Mouse (Mus musculus) left cerebral cortex, adult 18-20 months (tissue): ENCODE data around the gene Nod2. TPM values are rescaled to one million over a fixed set of nuclear protein-coding genes. Genes with fewer than 3 reads are reported as not detected.

Experiments
- DNase-seq, 2 experiments: peaks; one replicate each; pipeline ENCODE4 v3.0.0; 2021 to 2022; ENCODE audit warnings: low spot score in 2 of 2, mixed read lengths in 1 of 2
- total RNA-seq, 2 experiments: library from RNA; stranded (reverse); gene quantifications; 2 replicates each; pipeline ENCODE4 v1.2.3; 2021

The Nod2 gene
- total RNA-seq, 2 experiments from 2014 or later = 0.45 to 0.79 TPM

DNA sequence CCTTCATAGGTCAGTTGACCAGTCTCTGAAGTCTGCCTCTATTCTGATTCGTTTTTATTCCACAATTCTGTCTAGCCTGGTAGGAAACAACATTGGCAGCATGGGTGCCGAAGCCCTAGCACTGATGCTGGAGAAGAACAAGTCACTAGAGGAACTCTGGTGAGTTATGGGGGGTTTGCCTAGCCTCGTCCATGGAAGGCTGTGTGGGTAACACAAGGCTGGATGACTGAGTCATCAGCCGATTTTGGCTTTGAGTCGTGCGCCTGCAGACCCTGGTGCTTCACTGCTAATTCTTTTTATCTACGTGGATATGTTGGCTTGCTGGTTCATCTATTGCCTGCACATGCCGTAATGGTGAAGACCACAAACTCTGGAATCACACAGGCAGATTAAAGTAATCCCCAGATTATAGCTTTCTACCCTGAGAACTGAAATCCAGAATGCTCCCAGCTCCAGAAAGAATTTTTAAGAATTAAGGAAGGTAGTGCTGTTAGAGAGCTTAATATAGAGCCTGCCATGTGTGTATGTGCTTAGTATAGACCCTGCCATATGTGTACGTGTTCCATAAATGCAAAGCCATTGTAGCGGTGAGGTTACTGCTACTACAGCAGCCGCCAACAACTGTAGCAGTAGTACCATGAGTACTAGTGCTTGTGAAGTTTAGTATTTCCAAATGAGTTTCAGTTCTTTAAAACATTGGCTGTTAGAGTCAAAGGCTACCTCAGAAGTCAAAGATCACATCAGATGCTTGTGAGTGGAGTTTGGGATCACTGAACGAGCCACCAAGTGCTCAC, 28.5 kb downstream of the Nod2 start:
- peak in 1 of 2 experiments; percentile 22 for DNase-seq

DNA sequence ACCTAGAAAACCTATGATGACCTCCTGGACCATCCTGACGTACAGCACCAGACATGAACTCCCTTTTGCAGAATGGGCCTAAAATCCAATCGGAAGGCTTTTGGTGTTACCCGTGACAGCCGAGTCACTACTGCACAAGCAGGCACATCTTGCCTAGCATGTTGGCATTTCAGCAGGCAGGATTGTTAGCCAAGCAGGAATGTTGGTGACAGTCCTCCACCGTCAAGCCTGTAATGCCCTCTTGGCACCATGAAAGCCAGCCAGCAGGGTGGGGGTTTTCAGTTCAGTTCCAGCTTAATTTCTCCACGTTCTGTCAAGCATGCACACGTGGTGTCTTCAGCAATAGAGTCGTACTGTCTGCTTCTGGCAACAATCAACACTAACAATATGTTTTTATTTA, 30.0 kb downstream of the Nod2 start:
- no peak for DNase-seq

DNA sequence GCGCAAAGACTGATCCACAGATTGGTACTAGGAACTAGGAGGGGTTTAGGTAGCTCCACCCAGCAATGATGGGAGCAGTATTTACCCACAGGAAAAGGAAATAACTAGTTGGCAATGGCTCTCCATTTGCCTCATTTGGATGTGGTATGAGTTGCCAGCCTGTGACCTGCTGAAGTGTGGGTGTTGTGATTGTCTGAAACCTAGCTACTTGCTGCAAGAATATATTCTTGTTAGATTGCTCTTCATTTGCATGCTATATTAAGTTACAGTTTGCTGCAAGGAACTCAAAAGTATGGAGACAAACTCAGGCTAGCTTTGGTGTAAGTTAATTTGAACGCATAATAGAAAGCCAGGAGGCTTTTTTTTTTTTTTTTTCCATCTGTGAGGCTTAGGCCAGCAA, 33.5 kb downstream of the Nod2 start:
- DNase-seq = peak in 1 of 2 experiments; percentile 20

DNA sequence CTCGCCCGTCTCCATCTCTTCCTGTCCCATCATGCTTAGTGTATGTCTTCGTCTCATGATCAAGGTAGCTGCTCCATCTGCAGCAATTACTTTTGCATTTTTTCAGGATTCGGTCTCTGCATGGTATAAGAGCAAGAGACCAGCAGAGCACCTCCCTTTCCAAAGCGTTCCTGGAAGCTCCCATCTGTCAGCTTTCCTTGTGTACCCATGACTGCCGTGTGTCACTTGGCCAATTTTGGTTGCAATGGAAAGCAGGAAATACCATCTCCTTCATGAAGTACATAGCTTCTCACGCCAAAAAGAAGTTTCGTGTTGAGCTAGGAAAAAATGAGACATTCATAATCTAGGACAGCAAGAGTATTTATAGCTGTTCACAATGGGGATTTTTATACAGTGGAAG, 33.9 kb downstream of the Nod2 start:
- DNase-seq = peak in 1 of 2 experiments; percentile 18

DNA sequence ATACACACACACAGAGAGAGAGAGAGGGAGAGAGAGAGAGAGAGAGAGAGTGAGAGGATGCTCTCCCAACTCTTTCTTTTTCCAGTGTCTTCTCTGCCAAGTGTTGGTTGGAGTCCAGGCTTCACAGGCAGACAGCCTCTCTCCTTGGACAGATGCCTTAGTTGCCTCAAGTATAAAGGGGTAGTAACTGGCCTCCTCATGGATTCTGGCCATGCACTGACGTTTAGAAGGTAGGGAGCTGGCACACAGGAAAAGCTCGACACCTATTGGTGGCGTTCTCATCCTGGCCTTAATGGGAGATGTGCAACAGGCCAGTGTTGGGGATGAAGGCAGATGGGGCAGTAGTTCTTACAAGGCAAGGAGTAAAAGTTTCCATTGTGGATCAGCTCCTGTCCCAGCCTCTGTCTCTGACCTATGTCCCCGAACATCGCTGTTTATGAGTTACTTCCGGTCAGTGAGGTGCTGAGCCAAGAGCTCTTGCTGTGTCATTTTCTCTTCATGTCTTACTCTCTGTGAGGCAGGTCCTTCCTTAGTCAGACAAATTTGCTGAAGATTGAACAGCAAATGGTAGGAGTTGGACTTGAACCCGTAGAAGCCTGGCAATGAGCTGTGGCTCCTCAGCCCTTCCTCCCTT, 36.7 kb downstream of the Nod2 start:
- no peak for DNase-seq

DNA sequence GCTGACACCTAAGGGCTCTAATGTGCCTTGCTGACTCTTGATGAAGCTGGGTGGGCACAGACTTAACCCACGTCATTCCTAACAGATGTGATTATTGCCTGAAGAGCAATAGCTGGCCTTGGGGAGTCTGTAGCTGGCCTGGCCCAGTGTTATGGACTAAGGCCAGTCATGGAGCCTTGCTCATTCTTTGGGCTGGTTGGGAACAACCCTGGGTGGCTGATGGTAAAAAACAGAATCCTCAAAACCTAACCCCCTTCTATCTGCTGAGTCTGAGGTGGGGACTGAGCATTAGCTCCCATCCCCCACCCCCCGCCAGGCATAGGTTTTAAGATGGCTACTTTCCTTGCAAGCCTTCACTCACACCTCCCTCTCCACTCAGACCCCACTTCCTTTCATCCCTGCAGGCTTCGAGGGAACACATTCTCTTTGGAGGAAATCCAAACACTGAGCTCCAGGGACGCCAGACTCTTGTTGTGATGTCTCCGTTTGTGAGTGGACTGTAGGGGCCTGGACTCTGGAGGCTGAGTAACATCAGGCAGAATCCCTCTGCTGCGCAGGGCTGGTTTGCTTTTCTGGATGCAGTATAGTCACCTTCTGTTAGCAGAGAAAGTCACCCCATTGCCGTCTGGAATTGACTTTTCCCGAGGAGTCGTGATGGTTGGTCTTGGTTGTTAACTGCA, 39.3 kb downstream of the Nod2 start:
- peak in 1 of 2 experiments; percentile 0 for DNase-seq

DNA sequence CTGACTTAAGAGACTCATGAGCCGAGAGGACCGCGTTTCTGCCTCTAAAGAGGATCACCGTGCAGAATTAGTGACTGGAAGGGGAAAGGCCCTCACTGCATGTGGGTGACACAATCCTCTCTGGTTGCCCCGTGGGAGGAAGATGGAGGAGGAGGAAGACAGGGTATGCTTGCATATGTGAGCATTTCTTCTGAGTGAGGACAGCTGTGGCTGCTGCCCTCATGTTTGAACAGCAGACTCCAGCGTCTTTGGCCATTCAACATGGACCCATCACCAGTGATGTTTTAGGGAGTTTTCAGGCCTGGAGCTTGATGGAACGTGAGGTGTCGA, 39.8 kb downstream of the Nod2 start:
- DNase-seq = no peak

DNA sequence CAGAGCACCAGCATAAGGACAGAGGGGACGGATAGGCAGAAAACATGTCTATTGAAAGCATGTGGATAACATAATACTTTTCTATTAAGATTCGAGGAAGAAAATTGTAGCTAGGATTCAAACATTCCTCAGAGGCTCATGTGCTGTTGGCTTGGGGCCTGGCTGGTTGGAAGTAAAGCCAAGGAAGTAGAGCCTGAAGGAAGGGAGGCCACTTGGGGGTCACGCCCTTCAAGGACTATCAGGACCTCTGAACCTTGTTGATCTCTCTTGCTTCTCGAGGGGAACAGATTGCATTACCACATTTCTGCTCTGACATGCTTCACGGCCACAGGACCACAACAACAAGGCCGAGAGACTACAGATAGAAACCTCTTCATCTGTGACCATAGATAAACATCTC, 42.0 kb downstream of the Nod2 start:
- no peak for DNase-seq

DNA sequence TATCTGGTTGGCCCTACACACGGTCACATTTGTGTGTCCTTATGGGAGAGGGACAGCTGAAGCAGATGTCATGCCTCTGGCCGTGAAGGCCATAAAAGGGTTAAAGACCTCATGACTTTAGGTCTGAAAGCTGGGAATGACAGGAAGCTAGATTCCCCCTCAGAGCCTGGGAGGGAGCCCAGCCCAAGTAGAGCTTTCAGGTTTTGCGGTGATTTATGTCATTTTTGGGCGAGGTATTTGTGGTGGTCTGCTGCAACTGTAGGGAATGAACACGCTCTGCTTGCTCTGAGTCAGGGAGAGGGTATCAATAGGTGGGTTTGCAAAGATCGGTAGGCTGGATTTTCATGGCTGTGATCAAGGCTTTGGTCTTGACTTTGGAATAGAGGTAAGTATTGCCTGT, 42.8 kb downstream of the Nod2 start:
- DNase-seq = no peak

DNA sequence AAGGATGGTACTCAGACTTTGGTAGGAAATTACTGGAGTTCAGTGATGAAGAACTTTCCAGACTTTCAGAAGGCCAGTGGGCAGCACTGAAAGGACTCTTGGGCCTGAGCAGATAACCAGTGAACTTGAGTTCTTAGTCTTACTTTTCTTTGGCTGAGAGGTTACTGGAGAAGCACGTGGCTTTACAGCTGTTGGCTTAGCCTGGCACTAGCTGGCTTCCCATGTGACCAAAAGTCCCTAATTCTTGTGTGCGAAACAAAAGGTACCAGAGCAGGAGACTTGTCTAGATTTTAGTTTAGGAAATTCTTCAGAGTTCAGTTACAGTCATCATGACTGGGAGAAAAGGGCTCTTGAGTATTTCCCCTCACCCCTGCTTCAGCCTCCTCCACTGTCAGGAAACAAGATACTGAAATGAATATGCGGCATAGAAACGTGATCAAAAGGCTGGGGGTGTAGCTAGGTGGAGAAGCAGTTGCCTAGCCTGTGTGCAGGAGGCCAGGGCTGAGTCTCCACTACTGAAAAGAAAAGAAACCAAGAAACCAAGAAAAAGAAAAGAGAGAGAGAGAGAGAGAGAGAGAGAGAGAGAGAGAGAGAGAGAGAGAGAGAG, 44.3 kb downstream of the Nod2 start:
- DNase-seq = no peak

DNA sequence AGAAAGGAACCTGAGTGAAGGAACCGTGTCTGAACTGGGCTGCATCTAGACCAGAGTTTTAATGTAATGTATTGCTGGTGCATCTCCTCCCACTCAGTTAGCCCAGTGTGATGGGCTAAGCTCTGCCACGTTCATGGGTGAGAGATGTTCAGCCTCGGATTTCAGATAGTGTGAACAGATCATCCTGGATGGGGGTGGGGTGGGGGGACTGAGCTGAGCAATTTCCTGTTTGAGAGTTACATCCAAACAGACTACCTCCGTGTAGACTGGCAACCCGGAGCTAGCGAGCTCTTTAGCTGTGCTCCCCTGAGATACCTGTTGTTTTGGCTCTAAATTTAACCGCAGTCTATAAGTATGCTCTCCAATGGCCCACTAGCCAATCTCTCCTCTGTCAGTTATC, 44.8 kb downstream of the Nod2 start:
- DNase-seq = no peak

DNA sequence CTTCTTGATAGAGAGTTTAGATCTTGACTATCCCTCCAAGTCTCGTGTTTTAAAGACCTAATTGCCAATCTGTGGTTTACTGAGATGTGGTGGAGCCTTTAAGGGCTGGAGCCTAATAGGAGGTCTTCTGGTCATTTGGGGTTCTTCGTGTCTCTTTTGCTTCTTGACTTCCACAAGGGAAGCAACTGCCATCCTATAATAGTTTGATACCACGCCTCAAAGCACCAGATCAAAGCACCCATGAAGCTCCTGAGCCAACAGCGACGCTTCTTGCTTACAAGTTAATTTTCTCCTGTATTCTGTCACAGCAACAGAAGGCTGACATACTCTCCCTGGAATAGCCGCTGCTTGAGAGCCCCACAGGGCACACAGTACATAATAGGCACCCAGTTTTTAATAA, 45.8 kb downstream of the Nod2 start:
- DNase-seq = no peak

DNA sequence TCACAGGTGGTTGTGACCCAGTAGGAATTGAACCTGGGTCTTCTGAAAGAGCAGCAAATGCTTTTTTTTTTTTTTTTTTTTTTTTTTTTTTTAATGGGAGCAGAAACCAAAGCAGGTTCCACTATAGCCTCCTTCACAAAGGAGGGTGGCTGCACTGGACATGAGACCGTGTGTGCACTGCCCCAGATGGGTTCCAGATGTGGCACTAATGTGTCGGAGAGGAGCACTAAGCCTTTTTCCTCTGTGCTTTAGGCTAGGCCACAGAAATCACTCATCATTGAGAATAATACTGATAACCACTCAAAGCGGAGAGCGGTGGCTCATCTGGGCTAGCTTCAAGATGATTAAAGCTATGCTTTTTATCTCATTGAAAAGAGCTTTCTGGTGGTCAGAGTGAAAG, 46.3 kb downstream of the Nod2 start:
- no peak for DNase-seq

DNA sequence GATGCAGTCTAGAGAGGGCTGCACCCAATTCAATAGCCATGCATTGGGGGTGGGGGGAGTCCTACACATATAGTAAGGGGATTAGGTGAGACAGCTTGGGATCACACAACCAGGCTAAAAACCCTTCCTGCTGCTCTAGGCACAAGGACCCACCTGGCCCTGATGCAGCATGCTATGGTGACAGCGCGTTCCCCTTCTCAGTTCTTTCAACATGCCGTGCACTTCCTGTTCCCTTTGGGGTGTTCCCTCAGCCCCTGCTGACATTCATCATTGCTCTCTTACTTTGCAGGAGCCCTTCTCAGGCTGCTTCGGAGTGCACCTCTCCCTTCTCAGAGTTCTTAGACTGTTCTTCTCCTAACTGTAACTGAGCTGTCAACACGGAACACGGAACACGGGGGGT, 47.2 kb downstream of the Nod2 start:
- no peak for DNase-seq

DNA sequence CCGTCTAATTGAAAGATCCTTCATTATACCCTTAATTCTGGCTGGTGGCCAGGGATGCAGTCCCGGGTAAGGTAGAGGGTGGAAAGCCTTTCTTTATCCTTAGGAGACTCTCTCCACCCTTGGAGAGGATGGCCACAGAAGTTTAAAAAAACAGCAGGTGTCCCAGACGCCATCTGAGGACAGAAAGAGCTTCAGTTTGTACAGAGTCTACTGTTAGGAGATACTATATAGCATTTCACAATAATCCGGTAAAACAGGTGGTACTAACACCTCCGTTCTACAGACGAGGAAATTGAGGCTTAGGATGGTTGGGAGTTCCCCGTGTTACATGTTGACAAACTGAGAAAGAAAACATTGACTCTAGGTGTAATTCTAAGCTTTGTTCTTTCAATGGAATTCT, 49.1 kb downstream of the Nod2 start:
- no peak for DNase-seq

DNA sequence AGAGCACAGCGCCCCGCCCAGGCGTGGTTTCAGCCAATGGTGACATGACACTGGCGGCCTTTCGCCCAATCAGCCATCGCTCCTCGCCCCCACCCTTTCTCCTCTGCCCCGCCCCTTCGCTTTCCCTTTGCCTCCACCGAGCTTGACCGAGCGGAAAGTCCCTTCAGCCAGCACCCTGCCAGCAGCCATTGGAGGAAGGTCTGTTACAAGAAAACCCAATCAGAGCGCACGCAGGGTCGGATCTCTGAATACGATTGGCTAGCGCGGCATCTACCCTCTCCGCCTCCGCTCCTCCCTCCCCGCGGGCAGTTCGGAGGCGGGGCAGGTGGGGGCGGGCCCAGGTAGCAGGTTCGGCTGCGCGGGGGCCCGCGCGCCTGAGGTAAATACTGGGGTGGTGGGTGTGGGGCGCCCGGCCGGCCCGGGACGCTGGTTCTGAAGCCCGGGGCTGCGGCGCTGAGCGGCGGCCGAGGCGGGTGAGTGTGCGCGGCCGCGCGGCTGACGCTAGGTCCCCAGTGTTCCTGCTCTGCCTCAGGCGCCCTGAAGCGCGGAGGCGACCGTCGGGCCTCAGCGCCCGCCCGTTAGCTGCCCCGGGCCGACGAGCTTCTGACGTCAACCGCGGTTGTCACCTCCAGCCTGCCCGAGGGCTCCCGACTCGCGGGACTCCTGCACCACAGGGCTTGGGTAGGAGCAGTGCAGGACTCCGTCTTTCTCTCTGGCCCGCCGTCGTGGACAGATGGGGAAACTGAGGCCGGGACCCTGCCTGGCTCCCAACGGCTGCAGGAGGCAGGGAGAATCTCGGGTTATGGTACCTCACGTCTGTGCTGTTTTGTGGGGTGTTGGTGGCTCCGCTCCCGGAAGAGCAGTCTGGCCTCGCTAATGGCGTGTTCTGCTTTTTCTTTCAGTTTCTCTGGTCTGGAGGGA, 49.9 kb downstream of the Nod2 start, which contains the start of gene Cyld:
Gene Cyld (plus strand): TSS at position 308 of the 921 bp plus-strand sequence.
- peak; percentile 97 to 98 for DNase-seq

DNA sequence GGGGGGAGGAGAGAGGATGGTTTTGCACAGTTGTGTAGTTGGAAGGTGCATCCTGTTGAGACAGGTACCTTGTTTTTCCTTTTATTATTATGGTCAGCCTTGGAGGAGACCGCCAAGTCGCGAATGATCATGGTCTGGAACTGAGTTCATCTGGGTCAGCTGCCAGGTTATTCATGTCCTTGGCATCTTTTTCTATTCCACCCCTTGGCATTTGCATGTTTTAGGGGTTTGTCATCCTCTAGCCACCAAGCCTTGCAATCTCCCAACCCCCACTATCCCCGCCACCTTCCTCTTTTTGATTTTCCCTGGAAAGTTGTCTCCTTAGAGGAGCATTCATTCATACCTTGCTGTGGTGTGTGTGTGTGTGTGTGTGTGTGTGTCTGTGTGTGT, 50.5 kb downstream of the Nod2 start:
- peak in 1 of 2 experiments; percentile 15 for DNase-seq

DNA sequence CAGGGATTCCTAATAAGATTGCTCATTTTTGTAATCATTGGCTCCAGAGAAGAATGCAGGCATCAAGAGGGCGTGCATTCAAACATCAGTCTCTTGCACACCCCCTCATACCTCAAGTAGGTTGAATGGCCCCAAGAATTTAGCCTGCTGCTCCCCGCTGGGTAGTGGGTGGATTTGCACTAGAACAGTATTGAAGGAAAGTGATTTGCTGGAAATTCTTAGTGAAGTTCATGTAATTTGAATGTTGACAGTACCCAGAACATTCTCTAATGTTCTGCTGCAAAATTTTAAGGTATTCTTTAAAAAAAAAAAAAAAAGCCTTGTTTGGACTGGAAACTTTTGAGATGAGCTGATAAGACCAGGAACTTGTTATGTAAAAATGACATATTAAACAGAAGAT, 50.9 kb downstream of the Nod2 start:
- DNase-seq = no peak

DNA sequence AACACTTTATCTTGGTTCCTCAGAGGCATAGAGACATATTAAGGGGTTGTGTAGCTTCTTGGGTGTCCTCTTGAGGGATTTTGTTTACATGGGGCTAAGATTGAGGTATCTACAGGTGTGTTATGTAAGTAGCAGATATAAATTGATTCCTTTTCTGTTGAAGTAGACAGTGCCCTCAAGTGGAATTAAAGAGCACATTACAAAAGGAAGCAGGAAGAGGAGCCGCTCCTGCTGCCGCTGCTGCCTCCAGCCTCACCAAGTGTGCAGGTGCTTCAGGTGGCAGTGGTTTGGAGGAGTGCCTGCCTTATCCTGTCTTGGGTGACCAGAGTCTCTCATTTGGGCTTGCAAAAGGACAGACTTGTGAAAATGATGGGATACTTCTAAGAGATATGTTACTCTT, 54.5 kb downstream of the Nod2 start:
- DNase-seq = peak in 1 of 2 experiments; percentile 16

DNA sequence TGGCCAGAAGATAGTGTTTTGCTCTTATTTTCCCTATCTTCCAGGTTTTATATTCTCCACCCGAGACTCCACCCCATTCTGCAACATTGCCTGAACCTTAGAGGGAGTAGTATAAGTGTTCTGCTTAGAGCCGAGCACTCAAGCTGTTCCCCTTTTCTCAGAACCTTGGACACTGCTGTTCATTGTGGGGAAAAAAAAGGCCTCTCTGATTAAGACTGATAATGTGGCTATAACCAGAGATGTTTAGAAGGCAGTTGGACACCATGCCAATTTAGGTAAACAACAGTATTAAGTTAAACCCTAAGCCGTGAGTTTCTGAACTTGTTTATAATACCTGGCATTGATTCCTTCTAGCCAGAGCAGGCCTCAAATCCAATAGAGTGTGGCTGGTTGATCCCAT, 55.7 kb downstream of the Nod2 start:
- DNase-seq = no peak
